Mouse (Mus musculus) right cerebral cortex, postnatal 25 days (tissue): ENCODE data around the gene Aifm2.

Experiments
- DNase-seq: peaks from one replicate; pipeline ENCODE4 v3.0.0; 2022

Gene Aifm2

DNA sequence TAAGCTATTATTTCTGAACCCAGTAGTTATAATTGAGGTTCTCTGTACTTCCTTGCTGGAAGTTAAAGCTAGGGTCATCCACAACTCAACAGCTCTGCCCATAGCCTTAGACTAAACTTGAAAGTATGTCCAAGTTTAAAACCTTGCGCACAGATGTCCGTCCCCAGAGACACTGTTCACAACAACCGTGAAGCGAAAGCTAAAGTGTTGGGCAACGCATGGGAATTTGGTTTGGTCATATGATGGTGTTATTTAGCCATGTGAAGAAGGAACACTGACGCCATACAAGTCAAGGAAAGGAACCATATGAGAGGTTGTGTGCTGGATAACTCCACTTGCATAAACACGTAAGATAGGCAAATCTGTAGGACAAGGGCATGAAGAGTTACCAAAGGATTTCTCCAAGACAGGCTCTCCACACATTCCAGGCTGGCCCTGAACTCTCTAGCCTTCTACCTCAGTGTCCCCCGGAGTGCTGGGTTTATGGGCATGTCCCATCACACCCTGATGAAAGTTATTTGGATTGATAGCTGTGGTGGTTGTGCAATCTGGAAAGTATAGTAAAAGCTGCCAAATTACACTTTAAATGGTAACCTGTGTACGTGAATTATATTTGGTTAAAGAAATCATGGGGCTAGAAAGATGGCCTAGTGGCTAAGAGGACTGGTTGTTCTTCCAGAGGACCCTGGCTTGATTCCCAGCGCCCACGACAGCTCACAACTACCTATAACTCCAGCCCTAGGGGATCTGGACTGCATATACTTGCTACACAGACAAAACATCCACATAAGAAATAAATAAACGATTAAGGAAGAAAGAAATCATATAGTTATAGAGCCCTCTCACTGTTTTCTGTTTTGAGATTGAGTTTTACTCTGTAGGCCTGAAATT is 2.6 kb downstream of the Aifm2 start:
- no peak for DNase-seq

DNA sequence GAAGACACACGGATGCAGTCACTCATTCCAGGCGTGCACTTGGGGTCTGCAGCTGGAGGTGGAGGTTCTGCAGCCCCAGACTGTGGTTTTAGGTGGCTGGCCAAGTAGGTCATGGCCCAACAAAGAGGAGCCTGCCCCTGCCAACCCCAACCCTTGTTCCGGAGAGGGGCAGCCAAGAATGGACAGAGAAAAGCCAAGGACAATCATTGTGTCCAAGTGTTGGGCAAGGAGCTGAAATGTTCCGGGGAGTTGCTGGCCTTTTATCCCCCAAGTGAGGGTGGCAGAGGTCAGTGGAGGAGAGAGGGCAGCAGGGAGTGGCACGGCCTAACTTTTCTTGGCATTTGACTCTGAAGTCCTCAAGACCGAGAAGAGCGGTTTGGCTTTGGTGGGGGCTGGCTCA is 5.3 kb downstream of the Aifm2 start:
- no peak for DNase-seq

DNA sequence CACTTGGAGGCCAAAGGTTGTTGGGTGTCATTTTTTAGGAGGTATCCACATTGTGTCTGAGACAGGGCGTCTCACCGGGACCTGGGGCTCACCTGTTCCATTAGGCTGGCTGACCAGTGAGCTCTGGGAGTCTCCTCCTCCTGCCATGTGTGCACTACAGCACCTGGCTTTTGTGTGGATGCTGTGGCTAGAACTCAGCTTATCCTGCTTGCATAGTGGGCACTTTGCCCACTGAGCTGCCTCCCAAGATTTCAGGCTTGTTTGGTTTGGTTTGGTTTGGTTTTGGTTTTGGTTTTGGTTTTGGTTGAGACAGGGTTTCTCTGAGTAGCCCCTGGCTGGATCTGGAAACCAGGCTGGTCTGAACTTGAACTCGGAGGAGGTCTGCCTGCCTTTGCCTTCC is 7.2 kb downstream of the Aifm2 start:
- no peak for DNase-seq

DNA sequence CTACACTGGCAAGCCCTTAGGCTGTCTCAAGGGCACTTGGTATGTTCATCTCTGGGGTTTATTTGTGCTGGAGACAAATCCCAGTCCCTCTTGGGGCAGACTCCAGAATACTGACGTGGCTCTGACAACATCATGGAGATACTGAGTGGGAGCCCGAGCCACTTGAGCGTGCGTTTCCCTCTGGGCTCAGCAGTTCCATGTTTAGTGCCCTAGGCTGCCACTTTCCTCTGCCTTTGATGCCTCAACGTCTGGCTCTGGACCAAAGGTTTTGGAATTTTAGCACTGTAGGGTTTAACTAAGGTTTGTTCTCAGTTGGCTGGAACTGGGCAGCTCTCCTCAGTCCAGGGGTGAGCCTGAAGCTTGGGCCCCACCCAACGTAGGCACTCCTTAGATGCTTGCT is 8.2 kb downstream of the Aifm2 start:
- no peak for DNase-seq

DNA sequence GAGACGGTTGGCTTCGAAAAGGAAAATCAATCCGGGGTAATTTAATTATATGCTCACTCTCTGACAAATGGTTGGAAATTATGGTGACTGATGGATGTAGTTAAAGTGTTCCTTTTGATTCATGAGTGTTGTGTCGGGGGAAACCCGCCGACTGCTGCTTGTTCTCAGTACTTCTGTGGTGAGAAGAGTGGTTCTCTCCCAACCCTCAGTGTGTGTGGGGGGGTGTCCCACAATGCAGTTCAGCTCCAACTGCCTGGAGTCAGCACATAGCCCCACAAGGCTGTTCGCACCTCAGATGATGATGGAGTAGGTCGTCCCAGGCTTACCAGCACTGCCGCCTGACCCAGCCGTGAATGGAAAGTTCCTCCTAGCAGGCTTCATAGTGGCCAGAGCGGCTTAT is 14.1 kb downstream of the Aifm2 start:
- no peak for DNase-seq

DNA sequence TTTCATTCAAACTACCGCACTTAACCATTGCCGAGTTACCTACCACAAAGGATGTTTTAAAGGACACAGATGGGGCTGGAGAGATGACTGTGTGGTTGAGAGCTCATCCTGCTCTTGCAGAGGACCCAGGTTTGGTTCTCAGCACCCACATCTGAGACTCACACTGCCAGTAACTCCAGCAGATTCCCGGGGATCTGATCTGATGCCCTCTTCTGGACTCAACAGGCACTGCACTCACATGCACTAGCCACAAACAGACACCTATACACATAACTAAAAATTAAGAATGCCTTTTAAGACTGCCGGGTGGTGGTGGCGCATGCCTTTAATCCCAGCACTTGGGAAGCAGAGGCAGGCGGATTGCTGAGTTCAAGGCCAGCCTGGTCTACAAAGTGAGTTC is 15.1 kb downstream of the Aifm2 start:
- no peak for DNase-seq

DNA sequence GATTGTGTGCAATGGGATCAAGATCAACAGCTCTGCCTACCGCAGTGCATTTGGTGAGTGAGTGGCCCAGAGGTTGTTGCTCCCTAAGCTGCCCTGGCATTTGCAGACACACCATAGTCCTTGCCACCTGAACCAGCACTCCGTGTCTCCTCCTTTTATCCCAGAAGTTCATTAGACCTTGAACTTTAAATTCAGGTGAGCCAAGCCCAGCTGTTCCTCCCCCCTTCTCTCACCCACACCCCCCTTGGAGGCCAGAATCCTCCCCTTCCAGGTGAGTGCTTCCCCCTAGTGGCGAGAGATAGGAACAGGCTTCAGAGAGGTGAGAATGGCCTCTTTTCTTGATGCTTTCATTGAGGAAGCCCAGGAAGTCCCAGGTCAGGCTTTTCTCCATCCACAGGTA is 19.3 kb downstream of the Aifm2 start:
- DNase-seq: no peak

DNA sequence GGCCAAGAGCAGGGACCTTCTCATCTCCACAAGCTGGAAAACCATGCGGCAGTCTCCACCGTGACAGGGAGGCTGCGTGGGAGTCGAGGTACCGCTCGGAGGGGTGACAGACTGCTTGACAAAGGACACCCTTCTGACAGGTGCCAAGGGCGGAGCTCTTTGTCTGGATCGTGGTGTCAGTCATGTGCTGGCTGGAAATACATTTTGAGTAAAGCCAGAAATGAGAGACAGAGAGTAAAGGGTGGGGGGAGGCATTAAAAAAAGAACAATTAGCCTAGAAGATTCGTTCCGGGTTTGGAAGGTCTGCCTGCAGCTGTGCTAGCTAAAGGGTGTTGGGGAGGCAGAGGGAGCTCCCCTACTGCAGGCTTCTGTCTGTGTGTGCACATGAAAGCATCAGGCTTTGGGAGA is 21.6 kb downstream of the Aifm2 start:
- no peak for DNase-seq

DNA sequence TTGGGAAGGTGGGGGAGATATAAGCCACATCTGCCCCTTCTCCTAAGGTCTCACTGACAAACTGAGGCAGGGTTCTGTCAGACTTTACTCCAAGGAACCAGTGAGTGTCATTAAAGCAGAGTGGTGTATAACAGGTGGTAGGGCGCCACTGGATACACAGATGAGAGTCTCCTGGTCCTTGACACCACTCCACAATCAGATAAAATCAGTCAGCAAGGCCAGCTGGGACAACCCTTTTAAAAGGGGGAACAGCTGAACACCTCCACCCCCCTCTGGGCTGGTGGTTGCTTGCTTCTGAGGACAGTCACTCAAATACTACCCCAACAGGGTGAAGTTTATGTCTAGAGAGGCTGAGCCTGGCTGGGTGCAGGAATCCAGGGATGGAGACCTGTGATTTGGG is 22.5 kb downstream of the Aifm2 start:
- no peak for DNase-seq

DNA sequence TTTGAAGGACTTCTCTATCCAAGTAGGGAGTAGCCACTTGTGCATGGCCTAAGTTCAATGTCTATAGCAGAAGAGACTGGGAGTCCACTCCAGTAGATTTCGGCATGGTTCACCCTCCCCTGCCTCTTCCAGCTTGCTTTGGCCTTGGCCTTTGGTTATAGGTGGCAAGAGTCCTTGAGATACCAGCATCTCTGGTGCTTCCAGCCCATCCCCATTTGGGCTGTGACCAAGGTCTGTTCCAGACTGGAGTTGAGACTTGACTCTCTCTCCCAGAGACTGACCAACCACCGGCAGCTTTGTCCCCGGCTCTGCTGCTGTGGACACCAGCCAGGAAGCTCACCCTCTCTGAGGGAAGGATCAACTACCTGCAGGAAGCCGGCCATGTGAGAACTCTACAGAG is 23.1 kb downstream of the Aifm2 start:
- no peak for DNase-seq

DNA sequence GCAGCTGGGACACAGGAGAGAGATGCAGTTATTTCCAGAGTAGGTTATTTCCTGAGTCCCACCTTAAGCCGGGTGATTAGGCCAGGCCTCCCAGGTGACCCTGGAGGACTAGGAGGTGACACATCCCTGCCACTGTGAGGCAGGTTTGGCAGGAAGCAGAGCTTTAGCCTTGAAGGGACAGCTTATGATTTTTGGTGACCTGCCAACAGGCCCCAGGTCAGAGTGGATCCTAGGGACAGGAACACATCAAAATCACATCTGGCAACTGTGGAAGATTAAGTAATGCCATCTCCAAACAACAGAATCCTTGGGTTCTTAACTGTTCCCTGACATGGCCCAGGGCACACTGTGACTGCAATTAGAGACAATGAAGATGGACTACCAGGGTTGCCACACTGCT is 26.2 kb downstream of the Aifm2 start:
- no peak for DNase-seq

DNA sequence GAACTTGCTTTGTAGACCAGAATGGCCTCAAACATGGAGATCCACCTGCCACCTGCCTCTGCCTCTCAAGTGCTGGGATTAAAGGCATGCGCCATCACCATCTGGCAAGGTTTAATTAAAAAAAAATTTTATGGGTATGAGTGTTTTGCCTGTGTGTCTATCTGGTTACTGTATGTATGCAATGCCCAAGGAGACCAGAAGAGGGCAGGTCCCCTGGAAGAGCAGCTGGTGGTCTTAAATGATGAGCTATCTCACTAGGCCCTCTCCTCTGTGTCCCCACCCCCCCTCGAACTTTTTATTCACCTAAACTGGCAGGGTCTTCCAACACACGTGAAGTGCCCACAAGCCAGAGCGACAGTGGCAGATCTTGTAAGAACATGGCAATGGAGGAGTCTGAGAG is 26.8 kb downstream of the Aifm2 start:
- DNase-seq: no peak

DNA sequence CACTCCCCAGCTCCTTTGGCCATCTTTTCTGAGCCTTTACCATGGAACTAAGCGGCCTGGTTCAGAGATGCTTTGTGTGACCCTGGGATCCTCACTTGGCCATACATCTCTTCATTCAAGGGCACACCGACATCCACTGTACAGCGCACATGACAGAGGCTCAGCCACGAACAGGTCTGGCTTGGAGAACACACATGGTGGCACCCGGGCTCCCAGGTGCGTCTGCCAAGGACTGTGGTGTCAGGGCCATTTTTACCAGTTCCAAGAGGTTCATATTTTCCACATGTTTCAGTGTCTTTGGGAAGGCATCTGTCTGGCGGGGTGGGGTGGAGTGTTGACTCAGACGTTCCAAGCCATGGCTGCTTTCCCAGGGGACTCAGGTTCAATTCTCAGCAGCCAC is 27.3 kb downstream of the Aifm2 start:
- DNase-seq: no peak

DNA sequence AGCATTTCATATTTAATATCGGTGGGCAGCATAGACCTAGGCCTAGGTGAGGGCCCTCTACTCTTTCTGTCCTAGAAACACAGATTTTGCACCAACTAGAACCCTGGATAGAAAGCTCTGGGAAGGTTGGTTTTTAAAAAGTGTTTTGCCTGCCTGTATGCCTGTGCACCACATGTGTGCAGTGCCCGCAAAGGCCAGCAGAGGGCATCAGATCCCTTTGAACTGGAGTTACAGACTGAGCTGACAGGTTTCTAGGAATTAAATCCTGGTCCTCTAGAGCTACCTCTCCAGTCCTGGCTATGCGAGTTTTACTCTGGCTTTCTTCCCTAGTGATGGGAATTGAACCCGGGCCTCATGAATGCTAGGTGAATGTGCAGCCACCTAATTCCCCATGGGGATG is 30.1 kb downstream of the Aifm2 start:
- DNase-seq: no peak

DNA sequence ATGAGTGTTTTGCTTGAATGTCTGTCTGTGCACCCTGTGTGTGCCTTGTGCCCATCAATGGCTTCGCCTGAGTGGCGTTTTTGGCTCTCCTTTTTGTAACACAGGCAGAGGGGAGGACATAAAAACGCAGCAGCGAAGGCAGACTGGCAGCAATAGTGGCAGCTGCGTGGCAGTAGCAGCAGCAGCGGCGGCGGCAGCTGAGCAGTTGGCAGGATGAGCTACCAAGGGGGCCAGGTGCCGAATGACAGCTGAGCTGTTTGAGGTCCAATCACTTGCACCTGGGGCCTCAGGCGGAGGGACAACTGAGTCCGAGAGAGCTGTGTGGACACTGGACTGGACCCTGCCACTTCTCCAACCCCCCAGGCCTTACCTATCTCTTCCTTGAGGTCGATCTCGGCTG is 32.2 kb downstream of the Aifm2 start:
- DNase-seq: no peak

DNA sequence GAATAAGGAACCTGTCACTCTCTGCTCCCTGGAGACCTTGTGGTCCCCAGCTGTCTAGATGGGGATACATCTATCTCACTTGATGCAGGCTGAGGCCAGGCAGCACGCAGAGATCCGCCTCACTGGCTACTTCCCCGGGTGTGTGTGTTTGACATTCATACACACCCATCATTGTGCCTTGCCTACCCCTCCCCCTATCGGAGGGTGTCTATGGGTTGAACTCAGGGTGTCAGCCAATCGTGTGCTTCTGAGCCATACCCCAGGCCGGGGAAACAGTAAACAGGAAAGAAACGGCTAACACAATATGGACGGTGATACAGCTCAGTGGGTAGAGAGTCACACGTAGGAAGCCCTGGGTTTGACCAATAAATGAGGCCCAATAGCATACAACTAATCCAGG is 35.0 kb downstream of the Aifm2 start:
- no peak for DNase-seq

DNA sequence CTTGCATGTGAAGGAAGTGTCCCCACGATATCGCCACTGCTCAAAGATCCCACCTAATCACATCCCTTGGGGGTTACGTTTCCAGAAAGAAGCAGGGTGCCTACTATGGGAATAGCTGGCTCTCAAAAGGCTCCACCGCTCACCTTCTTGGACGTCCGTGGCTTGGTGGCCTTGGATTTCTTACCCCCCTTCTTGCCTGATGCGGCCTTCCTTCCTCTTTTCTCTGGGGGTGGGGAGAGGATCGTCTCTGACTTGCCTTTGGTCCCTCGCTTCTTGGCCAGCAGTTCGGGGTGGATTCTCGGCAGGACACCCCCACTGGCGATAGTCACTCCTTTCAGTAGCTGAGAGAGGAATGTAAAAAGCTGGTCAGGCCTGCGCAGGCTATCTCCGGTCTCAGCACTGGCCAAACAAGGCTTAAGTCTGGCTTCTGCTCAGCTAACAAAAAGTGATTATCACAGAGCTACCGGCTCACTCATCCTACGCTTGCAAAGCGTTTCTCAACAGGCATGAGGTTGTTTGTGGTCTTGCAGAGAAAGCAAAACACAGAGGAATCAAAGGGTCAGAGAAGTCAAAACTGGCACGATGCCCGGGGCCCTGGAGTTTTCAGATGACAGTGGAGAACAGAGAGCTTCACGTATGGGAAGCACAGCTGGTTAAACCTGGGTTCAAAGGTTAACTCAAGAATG is 36.6 kb downstream of the Aifm2 start:
- DNase-seq: no peak

DNA sequence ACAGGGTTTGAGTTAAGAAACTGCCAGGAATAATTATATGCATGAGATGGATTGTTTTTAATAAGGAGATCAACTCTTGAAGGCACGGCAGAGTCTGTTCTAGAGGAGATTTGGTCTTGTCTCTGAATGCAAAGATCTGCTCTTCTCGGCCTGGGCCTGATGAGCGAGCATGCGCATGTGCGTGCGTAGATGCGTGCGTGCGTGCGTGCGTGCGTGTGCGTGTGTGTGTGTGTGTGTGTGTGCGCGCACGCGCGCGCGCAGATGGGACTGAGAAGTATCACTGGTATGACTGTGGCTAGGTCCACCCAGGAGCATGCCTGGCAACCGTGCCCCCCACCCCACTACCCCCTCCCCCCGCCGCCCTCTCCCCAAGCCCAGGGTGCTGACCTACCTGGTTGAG is 38.0 kb downstream of the Aifm2 start:
- DNase-seq: no peak

DNA sequence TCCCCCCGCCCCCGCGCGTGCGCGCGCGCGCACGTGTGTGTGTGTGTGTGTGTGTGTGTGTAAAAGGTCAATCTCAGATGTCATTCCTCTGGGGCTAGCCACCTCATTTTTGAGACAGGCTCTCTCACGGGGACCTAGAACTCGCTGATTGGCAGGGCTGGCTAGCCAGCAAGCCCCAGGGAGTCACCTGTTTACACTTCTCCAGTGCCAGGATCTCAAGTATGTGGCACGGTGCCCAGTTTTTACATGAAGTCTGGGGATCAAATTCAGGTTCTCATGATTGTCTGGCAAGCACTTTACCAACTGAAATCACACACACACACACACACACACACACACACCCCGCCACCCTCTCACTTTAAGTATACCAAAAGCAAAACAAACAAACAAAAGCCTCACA is 42.0 kb downstream of the Aifm2 start:
- no peak for DNase-seq

DNA sequence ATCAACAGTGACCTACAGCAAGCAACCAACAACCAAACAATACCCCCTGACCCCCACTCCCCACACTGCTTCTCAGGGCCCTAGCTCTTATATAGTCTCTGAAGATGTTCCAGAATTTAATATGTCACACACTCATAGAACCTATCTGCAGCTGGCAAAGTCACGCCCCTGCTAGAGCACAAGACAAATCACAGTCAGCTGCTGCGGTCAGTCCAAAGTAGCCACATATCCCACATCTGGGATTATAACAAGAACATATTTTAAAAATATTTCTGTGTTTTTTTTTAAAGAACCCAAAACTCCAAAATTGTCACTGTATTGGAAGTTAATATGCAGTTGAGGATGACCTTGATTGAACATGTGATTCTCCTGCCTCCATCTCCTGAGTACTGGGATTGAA is 43.8 kb downstream of the Aifm2 start:
- no peak for DNase-seq

DNA sequence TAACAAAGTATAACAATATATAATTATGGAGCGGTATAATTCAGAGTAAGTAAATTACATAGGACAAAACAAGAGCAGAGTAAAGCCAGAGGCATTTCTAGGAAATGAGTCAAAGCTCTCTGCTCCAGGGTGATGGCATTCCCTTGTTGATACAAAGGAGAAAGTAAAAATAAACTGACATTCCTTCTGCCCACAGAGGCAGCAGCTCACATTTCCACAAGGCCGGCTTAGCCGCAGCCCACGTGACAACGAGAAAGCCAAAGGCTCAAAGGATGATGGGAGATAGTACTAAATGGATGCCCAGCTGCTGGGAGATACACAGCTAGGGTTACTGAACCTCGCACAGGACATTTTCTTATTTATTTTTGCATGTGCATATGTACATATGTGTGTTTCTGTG is 44.8 kb downstream of the Aifm2 start:
- DNase-seq: no peak

DNA sequence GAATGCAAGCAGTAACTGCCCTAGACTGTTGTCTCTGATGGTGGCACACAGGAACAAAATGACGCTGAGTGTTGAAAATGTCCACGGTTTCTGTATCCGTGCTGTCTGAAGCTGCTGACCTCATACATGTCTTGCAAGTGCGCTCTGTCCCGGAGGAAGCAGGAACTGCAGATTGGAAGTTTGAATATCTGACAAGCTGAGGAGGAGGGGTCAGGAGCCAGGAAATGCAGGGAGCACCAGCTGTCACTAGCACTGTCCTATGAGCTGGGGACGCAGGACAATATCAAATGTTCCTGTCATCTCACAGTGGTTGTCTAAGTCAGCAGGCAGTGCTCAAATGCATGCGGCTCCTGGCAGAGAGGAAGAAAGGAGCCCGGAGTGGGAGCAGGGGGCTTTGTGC is 49.6 kb downstream of the Aifm2 start:
- no peak for DNase-seq

DNA sequence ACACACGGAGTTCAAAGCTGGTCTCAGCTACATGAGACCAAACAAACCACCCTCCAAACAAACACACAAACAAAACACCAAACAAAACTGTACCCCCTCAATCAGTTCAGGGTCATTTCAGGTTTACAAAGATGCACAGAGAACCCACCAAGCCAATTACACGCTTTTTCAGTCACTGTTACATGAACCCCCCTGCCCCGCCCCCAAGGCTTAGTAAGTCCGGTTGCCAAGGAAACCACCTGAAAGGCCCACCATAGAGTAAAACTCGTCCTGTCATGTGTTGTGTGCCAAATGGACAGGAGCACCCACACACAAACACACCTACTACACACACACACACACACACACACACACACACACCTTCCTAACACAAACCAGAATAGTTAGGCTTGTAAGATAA is 50.5 kb downstream of the Aifm2 start:
- no peak for DNase-seq

DNA sequence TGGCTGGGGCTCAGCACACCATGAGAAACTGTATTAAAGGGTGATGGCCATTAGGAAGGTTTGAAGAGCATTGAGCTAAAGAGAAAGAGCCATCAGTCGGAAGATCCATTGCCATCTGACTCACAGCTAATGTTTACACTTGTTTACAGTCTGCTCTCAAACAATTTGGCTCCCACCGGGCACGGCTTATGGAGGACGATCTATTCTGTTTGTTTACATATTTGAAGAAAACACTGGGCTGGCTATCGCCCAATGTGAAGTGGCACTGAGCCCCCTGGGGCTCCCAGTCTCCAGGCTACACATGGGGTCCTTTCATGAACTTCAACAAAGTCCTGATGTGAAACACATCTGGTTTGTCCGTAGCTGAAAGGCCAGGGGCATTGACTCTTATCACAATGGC is 51.7 kb downstream of the Aifm2 start:
- no peak for DNase-seq
